8 mouse cellular contexts compared by ENCODE assay signal in genomic region chr12:108273466-108274312, GRCm38 (mm10). TPM values are rescaled to one million over a fixed set of nuclear protein-coding genes. Genes with fewer than 3 reads are reported as not detected.
DNase-seq lines count a peak whose midpoint lies in the region; ATAC-seq and TF ChIP-seq lines count a peak whose summit lies in the region.

No protein-coding gene starts in this region.

- dilution Hi-C loops in CH12.LX (cut with MboI; ENCODE audit: extremely low pct_ligation_motif_present, extremely low pct_unique_long_range_greater_than_20kb, low sequenced_read_pairs) = no loop called here

- in situ Hi-C loops in CH12.LX (cut with MboI; ENCODE audit: low pct_ligation_motif_present, low pct_unique_long_range_greater_than_20kb, low sequenced_read_pairs) = loop anchor here (5.0 kb wide), 1 partner anchor 36 kb away; no protein-coding TSS in a partner anchor

- TF ChIP-seq CTCF in CH12.LX (conservative IDR thresholded peaks at IDR 0.05 in 1 of 2, IDR thresholded peaks at IDR 0.05 in 1 of 2; ENCODE audit: low read depth in 2 of 2, low read length in 2 of 2) = no peak

- TF ChIP-seq RAD21 in CH12.LX (IDR thresholded peaks at IDR 0.05; ENCODE audit: low read depth, low read length) = no peak

- 3% methylated on average over 21 of the region's 21 CpGs for whole genome bisulfite sequencing in heart, embryonic 12.5 days
- 6% methylated on average over 21 of the region's 21 CpGs for WGBS in embryonic facial prominence, embryonic 15.5 days
- WGBS in liver, embryonic 12.5 days (ENCODE audit: insufficient replicate concordance) = 5% methylated on average over 21 of the region's 21 CpGs

- intact Hi-C loops in heart, postnatal 36 days (cut with DNase I) = loop anchor here (2.0 kb wide), 1 partner anchor 39 kb away; no protein-coding TSS in a partner anchor
- intact Hi-C loops in left cerebral cortex, postnatal 10 days (cut with DNase I) = loop anchor here (5.0 kb wide), 1 partner anchor 66 kb away; no protein-coding TSS in a partner anchor

- H3K79me2 ChIP-seq in CH12.LX (replicated peaks; ENCODE audit: control insufficient read depth, extremely low read depth, insufficient read depth, poor library complexity, severe bottlenecking) = no peaks in the 10 kb centered on the region

- no peak for DNase-seq in heart, postnatal 36 days
- DNase-seq in CH12.LX (ENCODE audit: extremely low read depth) = no peak
- DNase-seq in right cerebral cortex, postnatal 14 days = no peak
- DNase-seq in kidney, postnatal 36 days = no peak
- no peak for DNase-seq in left cerebral cortex, postnatal 10 days (ENCODE audit: extremely low spot score in 1 of 2, low spot score in 2 of 2)

- H3K27ac ChIP-seq in heart, embryonic 12.5 days (ENCODE audit: poor library complexity, severe bottlenecking) = no peak overlapping the region
- H3K27ac ChIP-seq in CH12.LX (ENCODE audit: insufficient read depth, low read depth) = no peak overlapping the region
- no peak overlapping the region for H3K27ac ChIP-seq in embryonic facial prominence, embryonic 15.5 days (replicated peaks)
- H3K27ac ChIP-seq in liver, embryonic 12.5 days = 0 out of 2 replicates have a peak overlapping the region, but pooled peaks have one; percentile 32

- H3K4me2 ChIP-seq in heart, embryonic 12.5 days = peak overlapping the region; percentile 99
- H3K4me2 ChIP-seq in CH12.LX (ENCODE audit: insufficient read depth, low read depth, poor library complexity, severe bottlenecking) = peak overlapping the region; percentile 55
- H3K4me2 ChIP-seq in embryonic facial prominence, embryonic 15.5 days (replicated peaks) = peak overlapping the region; percentile 96
- peak overlapping the region; percentile 96 for H3K4me2 ChIP-seq in liver, embryonic 12.5 days

- peaks cover 9% of the 10 kb centered on the region for H3K27me3 ChIP-seq in heart, embryonic 12.5 days (replicated peaks)
- no peaks in the 10 kb centered on the region for H3K27me3 ChIP-seq in CH12.LX (replicated peaks)
- no peaks in the 10 kb centered on the region for H3K27me3 ChIP-seq in embryonic facial prominence, embryonic 15.5 days
- H3K27me3 ChIP-seq in liver, embryonic 12.5 days (replicated peaks) = peaks cover 68% of the 10 kb centered on the region

- TF ChIP-seq EP300 in CH12.LX (IDR thresholded peaks at IDR 0.05; ENCODE audit: low read length) = no peak

- H3K9me3 ChIP-seq in heart, embryonic 12.5 days (replicated peaks) = no peaks in the 10 kb centered on the region
- H3K9me3 ChIP-seq in CH12.LX (replicated peaks; ENCODE audit: low read length) = no peaks in the 10 kb centered on the region
- H3K9me3 ChIP-seq in embryonic facial prominence, embryonic 15.5 days (replicated peaks) = no peaks in the 10 kb centered on the region
- no peaks in the 10 kb centered on the region for H3K9me3 ChIP-seq in liver, embryonic 12.5 days (replicated peaks)

- no peak for ATAC-seq in heart, embryonic 12.5 days (ENCODE audit: insufficient number of reproducible peaks, low FRiP score)
- no peak for ATAC-seq in embryonic facial prominence, embryonic 15.5 days (ENCODE audit: insufficient number of reproducible peaks, low FRiP score, low TSS enrichment, low read depth)
- ATAC-seq in liver, embryonic 12.5 days = no peak

- no peaks in the 10 kb centered on the region for H3K36me3 ChIP-seq in heart, embryonic 12.5 days
- peaks cover 0 to 23% of the 10 kb centered on the region in 2 experiments for H3K36me3 ChIP-seq in CH12.LX (replicated peaks in 1 of 2; ENCODE audit: control insufficient read depth in 1 of 2, insufficient read depth in 1 of 2, low read length in 1 of 2)
- H3K36me3 ChIP-seq in embryonic facial prominence, embryonic 15.5 days = no peaks in the 10 kb centered on the region
- no peaks in the 10 kb centered on the region for H3K36me3 ChIP-seq in liver, embryonic 12.5 days

- H3K4me3 ChIP-seq in heart, embryonic 12.5 days = peak overlapping the region; percentile 62
- peak overlapping the region; percentile 20 to 83 (median 40) for H3K4me3 ChIP-seq in CH12.LX (replicated peaks in 1 of 3; ENCODE audit: low read depth in 2 of 3, low read length in 2 of 3, poor library complexity in 1 of 3)
- peak overlapping the region; percentile 65 for H3K4me3 ChIP-seq in embryonic facial prominence, embryonic 15.5 days (replicated peaks)
- H3K4me3 ChIP-seq in liver, embryonic 12.5 days = peak overlapping the region; percentile 72

- TF ChIP-seq POLR2A in CH12.LX (IDR thresholded peaks at IDR 0.05; ENCODE audit: low read depth, low read length) = no peak

- H3K9ac ChIP-seq in heart, embryonic 12.5 days = peak overlapping the region; percentile 81
- H3K9ac ChIP-seq in CH12.LX (ENCODE audit: insufficient read depth, low read depth) = no peak overlapping the region
- peak overlapping the region; percentile 58 for H3K9ac ChIP-seq in embryonic facial prominence, embryonic 15.5 days
- peak overlapping the region; percentile 72 for H3K9ac ChIP-seq in liver, embryonic 12.5 days

- peaks cover 82% of the 10 kb centered on the region for H3K4me1 ChIP-seq in heart, embryonic 12.5 days (replicated peaks)
- peaks cover 5 to 66% of the 10 kb centered on the region in 2 experiments; a peak in 3 of 4 replicates for H3K4me1 ChIP-seq in CH12.LX (ENCODE audit: control insufficient read depth in 1 of 2, insufficient read depth in 2 of 2)
- H3K4me1 ChIP-seq in embryonic facial prominence, embryonic 15.5 days = peaks cover 75% of the 10 kb centered on the region
- peaks cover 84% of the 10 kb centered on the region for H3K4me1 ChIP-seq in liver, embryonic 12.5 days

TF ChIP-seq in CH12.LX, 34 proteins besides CTCF, POLR2A, EP300 and RAD21:
- TF ChIP-seq ZC3H11A (IDR thresholded peaks at IDR 0.05; ENCODE audit: low read depth, low read length) (no peak), USF2 (conservative IDR thresholded peaks at IDR 0.05; ENCODE audit: low read depth, low read length) (no peak), ELF1 (IDR thresholded peaks at IDR 0.05; ENCODE audit: low read depth, low read length) (no peak), CHD1 (IDR thresholded peaks at IDR 0.05; ENCODE audit: low read depth, low read length) (no peak), PAX5 (IDR thresholded peaks at IDR 0.05; ENCODE audit: low read length) (no peak), SIN3A (IDR thresholded peaks at IDR 0.05; ENCODE audit: low read length) (no peak), MXI1 (IDR thresholded peaks at IDR 0.05; ENCODE audit: low read depth, low read length) (no peak), E2F4 (IDR thresholded peaks at IDR 0.05; ENCODE audit: insufficient replicate concordance, low read depth, low read length) (no peak), ZKSCAN1 (IDR thresholded peaks at IDR 0.05; ENCODE audit: borderline replicate concordance, low read depth, low read length) (no peak), ETS1 (conservative IDR thresholded peaks at IDR 0.05; ENCODE audit: low read depth, low read length) (no peak), MAZ (IDR thresholded peaks at IDR 0.05; ENCODE audit: low read depth, low read length) (no peak), ZMIZ1 (IDR thresholded peaks at IDR 0.05; ENCODE audit: low read depth, low read length) (no peak), RCOR1 (conservative IDR thresholded peaks at IDR 0.05; ENCODE audit: low read depth, low read length) (no peak)

RNA-seq across cellular contexts. Expression of gene Ccdc85c, which starts 1.5 kb away (rescaled TPM):
- polyA plus RNA-seq in heart, embryonic 12.5 days (2016; fragmentation: Nextera tagmentation; extraction: Ambion mirVana) = 5.9 and 6.0 TPM in 2 replicates
- total RNA-seq in heart, postnatal 36 days (2021) = 10 to 100 TPM; 33.6 to 38.9 TPM
- total RNA-seq in CH12.LX (2012; rRNA removed) = 14.0 and 14.6 TPM in 2 replicates
- total RNA-seq in CH12.LX (2014; rRNA removed) = 14.6 and 15.2 TPM in 2 replicates
- 25.1 and 32.4 TPM in 2 replicates for polyA plus RNA-seq in CH12.LX (2012; ENCODE audit: insufficient read length, low read depth)
- polyA plus RNA-seq in embryonic facial prominence, embryonic 15.5 days (2015; fragmentation: Nextera tagmentation; extraction: Ambion mirVana) = 4.6 and 5.1 TPM in 2 replicates
- 3.3 and 3.4 TPM in 2 replicates for polyA plus RNA-seq in liver, embryonic 12.5 days (2016; fragmentation: Nextera tagmentation; extraction: Ambion mirVana)
- 10 to 100 TPM; 58.9 to 59.6 TPM for total RNA-seq in left cerebral cortex, postnatal 10 days (2021)

RNA-seq across cellular contexts. Expression of gene Hhipl1, which starts 32.4 kb away (rescaled TPM):
- polyA plus RNA-seq in heart, embryonic 12.5 days (2016; fragmentation: Nextera tagmentation; extraction: Ambion mirVana) = 0.82 and 1.2 TPM in 2 replicates
- total RNA-seq in heart, postnatal 36 days (2021) = 1 to 10 TPM in 1 of 2 experiments, under 1 TPM in 1; 0.94 to 1.6 TPM
- not detected in 2 replicates for total RNA-seq in CH12.LX (2012; rRNA removed)
- not detected in 2 replicates for total RNA-seq in CH12.LX (2014; rRNA removed)
- polyA plus RNA-seq in CH12.LX (2012; ENCODE audit: insufficient read length, low read depth) = not detected in 2 replicates
- 0.62 and 0.67 TPM in 2 replicates for polyA plus RNA-seq in embryonic facial prominence, embryonic 15.5 days (2015; fragmentation: Nextera tagmentation; extraction: Ambion mirVana)
- polyA plus RNA-seq in liver, embryonic 12.5 days (2016; fragmentation: Nextera tagmentation; extraction: Ambion mirVana) = 0.07 and 0.17 TPM in 2 replicates
- total RNA-seq in left cerebral cortex, postnatal 10 days (2021) = 1 to 10 TPM; 7.6 to 7.8 TPM
